Mouse (Mus musculus) neural tube, embryonic 14.5 days (tissue): ENCODE measurements around the gene G530012D18Rik. TPM values are rescaled to one million over a fixed set of nuclear protein-coding genes. Genes with fewer than 3 reads are reported as not detected.
"Not testable (repeated sequence)": the region's sequence is repeated elsewhere in the genome, so short reads cannot be mapped to it uniquely, and the experiment has no call there.

Experiments used
- ATAC-seq: fragments of 200-750 bp; cut with Nextera tagmentation; 2 replicates; pipeline ENCODE4 v1.8.0; 2017; ENCODE audit warnings: low read depth, mild to moderate bottlenecking, moderate TSS enrichment, moderate library complexity
- H3K27ac ChIP-seq: fragments of 300-500 bp; sonication (generic); 2 replicates; pipeline ENCODE4 v1.5.1; 2014; ENCODE audit warnings: low read depth, mild to moderate bottlenecking, control low read depth, low read length, moderate library complexity, mixed read lengths
- H3K27me3 ChIP-seq: fragments of 300-500 bp; sonication (generic); 2 replicates; pipeline ENCODE4 v1.6.1; 2014; ENCODE audit warnings: low read length; ENCODE audit not compliant: control insufficient read depth, insufficient read depth
- H3K36me3 ChIP-seq: fragments of 300-500 bp; sonication (generic); 2 replicates; pipeline ENCODE4 v1.6.1; 2014; ENCODE audit warnings: low read length, mixed read lengths; ENCODE audit not compliant: control insufficient read depth, insufficient read depth
- H3K4me1 ChIP-seq: fragments of 300-500 bp; sonication (generic); 2 replicates; pipeline ENCODE4 v1.6.1; 2014; ENCODE audit warnings: low read length; ENCODE audit not compliant: control insufficient read depth, insufficient read depth
- H3K4me2 ChIP-seq: fragments of 300-500 bp; sonication (generic); 2 replicates; pipeline ENCODE4 v1.6.1; 2014; ENCODE audit warnings: mild to moderate bottlenecking, low read depth, low read length, control low read depth
- H3K4me3 ChIP-seq: fragments of 300-500 bp; sonication (generic); 2 replicates; pipeline ENCODE4 v1.5.1; 2014; ENCODE audit warnings: low read depth, low read length, control low read depth, mixed read lengths
- H3K9ac ChIP-seq: fragments of 300-500 bp; sonication (generic); replicated peaks from 2 replicates; pipeline ENCODE4 v1.6.1; 2014; ENCODE audit warnings: low read depth, mild to moderate bottlenecking, control low read depth, low read length, mixed read lengths
- H3K9me3 ChIP-seq: fragments of 300-500 bp; sonication (generic); 2 replicates; pipeline ENCODE4 v1.6.1; 2016; ENCODE audit warnings: low read length; ENCODE audit not compliant: control insufficient read depth
- WGBS: fragments of 180-500 bp; shearing (Covaris S2); extraction: QIAGEN DNeasy Blood & Tissue Kit; methylation state at CpG from one replicate; pipeline ENCODE4 v1.1.7; 2014; 5-methylcytosine and 5-hydroxymethylcytosine counted together
- polyA plus RNA-seq: library from polyadenylated mRNA; unstranded; fragments of >200 nt; fragmentation: Nextera tagmentation; extraction: Ambion mirVana; gene quantifications from 2 replicates; pipeline ENCODE4 v1.2.1, GENCODE M21; 2014

Gene G530012D18Rik
- polyA plus RNA-seq, 1 experiment from 2014 or later = not detected

GRCm38 (mm10) chr1:85580148-85580534 is 4.7 kb downstream of the G530012D18Rik start:
- not testable (repeated sequence) for H3K36me3 ChIP-seq
- ATAC-seq = peak; percentile 46

GRCm38 (mm10) chr1:85580578-85580977 is 5.1 kb downstream of the G530012D18Rik start:
- H3K4me2 ChIP-seq, H3K9me3 ChIP-seq, H3K4me1 ChIP-seq, H3K4me3 ChIP-seq, H3K27ac ChIP-seq, H3K36me3 ChIP-seq, H3K27me3 ChIP-seq, H3K9ac ChIP-seq: not testable (repeated sequence)
- 67% methylated on average over 3 of the region's 3 CpGs for WGBS
- ATAC-seq = 0 out of 2 replicates have a peak, but pooled peaks have one; percentile 9

More at GRCm38 (mm10) chr1:85580148-85580534, 4.7 kb downstream of the G530012D18Rik start:
- H3K27me3 ChIP-seq, H3K27ac ChIP-seq, H3K9me3 ChIP-seq, H3K4me2 ChIP-seq, H3K9ac ChIP-seq, H3K4me1 ChIP-seq, H3K4me3 ChIP-seq: not testable (repeated sequence)
- WGBS = 90% methylated on average over 2 of the region's 4 CpGs

GRCm38 (mm10) chr1:85581518-85581917 is 6.0 kb downstream of the G530012D18Rik start:
- WGBS = 28% methylated on average over 5 of the region's 5 CpGs
- not testable (repeated sequence) for H3K36me3 ChIP-seq, H3K4me1 ChIP-seq, H3K9me3 ChIP-seq, H3K4me3 ChIP-seq, H3K27me3 ChIP-seq, ATAC-seq, H3K9ac ChIP-seq, H3K27ac ChIP-seq, H3K4me2 ChIP-seq

GRCm38 (mm10) chr1:85588697-85589096 is 13.2 kb downstream of the G530012D18Rik start:
- 76% methylated on average over 1 of the region's 2 CpGs for WGBS

GRCm38 (mm10) chr1:85592526-85592925 is 17.1 kb downstream of the G530012D18Rik start:
- not testable (repeated sequence) for H3K4me2 ChIP-seq, H3K27me3 ChIP-seq, H3K9me3 ChIP-seq, H3K27ac ChIP-seq, H3K4me1 ChIP-seq, H3K9ac ChIP-seq, ATAC-seq, H3K4me3 ChIP-seq, H3K36me3 ChIP-seq
- WGBS = 88% methylated on average over 8 of the region's 8 CpGs

More at GRCm38 (mm10) chr1:85588697-85589096, 13.2 kb downstream of the G530012D18Rik start:
- not testable (repeated sequence) for H3K27ac ChIP-seq, H3K27me3 ChIP-seq, ATAC-seq, H3K4me2 ChIP-seq, H3K9ac ChIP-seq, H3K9me3 ChIP-seq, H3K4me3 ChIP-seq, H3K4me1 ChIP-seq, H3K36me3 ChIP-seq

GRCm38 (mm10) chr1:85598271-85599012 is 23.0 kb downstream of the G530012D18Rik start, which contains the start of gene Sp110:
Gene Sp110 (minus strand): TSS chr1:85598817.
- not testable (repeated sequence) for H3K36me3 ChIP-seq, H3K4me1 ChIP-seq, H3K27me3 ChIP-seq, H3K4me2 ChIP-seq, H3K9ac ChIP-seq, H3K9me3 ChIP-seq, ATAC-seq, H3K27ac ChIP-seq, H3K4me3 ChIP-seq
- 76% methylated on average over 16 of the region's 17 CpGs for WGBS

- not testable (repeated sequence) for H3K27ac ChIP-seq, H3K4me2 ChIP-seq, H3K4me1 ChIP-seq, H3K4me3 ChIP-seq, H3K9me3 ChIP-seq, H3K36me3 ChIP-seq, H3K9ac ChIP-seq, ATAC-seq, H3K27me3 ChIP-seq
- no CpG with 5 or more reads among the region's 5 CpGs for WGBS
Observed at GRCm38 (mm10) chr1:85600078-85600477, 24.6 kb downstream of the G530012D18Rik start, which contains the start of gene Sp140. Gene Sp140 (plus strand): TSS chr1:85600378.

GRCm38 (mm10) chr1:85600794-85601193 is 25.3 kb downstream of the G530012D18Rik start:
- H3K4me2 ChIP-seq, H3K4me3 ChIP-seq, H3K27ac ChIP-seq, H3K27me3 ChIP-seq, H3K9me3 ChIP-seq, H3K9ac ChIP-seq, H3K4me1 ChIP-seq, ATAC-seq, H3K36me3 ChIP-seq: not testable (repeated sequence)
- WGBS = 70% methylated on average over 4 of the region's 4 CpGs

- not testable (repeated sequence) for H3K4me1 ChIP-seq, H3K9me3 ChIP-seq, H3K9ac ChIP-seq, H3K27ac ChIP-seq, H3K4me2 ChIP-seq, H3K27me3 ChIP-seq, ATAC-seq, H3K4me3 ChIP-seq, H3K36me3 ChIP-seq
- WGBS = no CpG with 5 or more reads among the region's 1 CpGs
Observed at GRCm38 (mm10) chr1:85604341-85604740, 28.9 kb downstream of the G530012D18Rik start.
